Mouse (Mus musculus) right cerebral cortex, adult 18-20 months (tissue): ENCODE measurements around the gene Trim65.
"Not testable (repeated sequence)": the region's sequence is repeated elsewhere in the genome, so short reads cannot be mapped to it uniquely, and the experiment has no call there.

Experiments used
- DNase-seq: peaks from one replicate; pipeline ENCODE4 v3.0.0; 2022; ENCODE audit warnings: mixed read lengths

The Trim65 gene

GRCm38 (mm10) chr11:116138096-116138467 is 7.2 kb upstream of the Trim65 start:
- no peak for DNase-seq

GRCm38 (mm10) chr11:116134171-116134570 is 3.2 kb upstream of the Trim65 start:
- no peak for DNase-seq

- DNase-seq = no peak
Measured at GRCm38 (mm10) chr11:116133497-116133896, 2.6 kb upstream of the Trim65 start.

- no peak for DNase-seq
Measured at GRCm38 (mm10) chr11:116132366-116133333, 1.7 kb upstream of the Trim65 start.

GRCm38 (mm10) chr11:116131349-116132170 is 632 bp upstream of the Trim65 start:
- no peak for DNase-seq

- DNase-seq = no peak
Measured at GRCm38 (mm10) chr11:116129993-116130487, 888 bp downstream of the Trim65 start.

- DNase-seq = no peak
Measured at GRCm38 (mm10) chr11:116129091-116129790, 1.7 kb downstream of the Trim65 start.

GRCm38 (mm10) chr11:116127986-116128385 is 2.9 kb downstream of the Trim65 start:
- DNase-seq = no peak

GRCm38 (mm10) chr11:116127156-116127980 is 3.6 kb downstream of the Trim65 start, which contains the start of gene Trim47:
Gene Trim47, minus strand, starts transcription at chr11:116127210.
- no peak for DNase-seq

GRCm38 (mm10) chr11:116126261-116126660 is 4.7 kb downstream of the Trim65 start:
- DNase-seq = no peak

- not testable (repeated sequence) for DNase-seq
Measured at GRCm38 (mm10) chr11:116121731-116122245, 9.1 kb downstream of the Trim65 start.

GRCm38 (mm10) chr11:116117819-116118218 is 13.1 kb downstream of the Trim65 start:
- no peak for DNase-seq

GRCm38 (mm10) chr11:116117241-116117640 is 13.7 kb downstream of the Trim65 start:
- DNase-seq = no peak

GRCm38 (mm10) chr11:116111611-116112203 is 19.2 kb downstream of the Trim65 start:
- no peak for DNase-seq

- DNase-seq = no peak
Measured at GRCm38 (mm10) chr11:116111067-116111466, 19.9 kb downstream of the Trim65 start.

- DNase-seq = no peak
Measured at GRCm38 (mm10) chr11:116110540-116110939, 20.4 kb downstream of the Trim65 start.

GRCm38 (mm10) chr11:116110131-116110530 is 20.8 kb downstream of the Trim65 start:
- no peak for DNase-seq

- DNase-seq = no peak
Measured at GRCm38 (mm10) chr11:116109441-116110081, 21.4 kb downstream of the Trim65 start.

- DNase-seq = peak; percentile 48
Measured at GRCm38 (mm10) chr11:116108464-116109137, 22.3 kb downstream of the Trim65 start.

- DNase-seq = no peak
Measured at GRCm38 (mm10) chr11:116107777-116108285, 23.1 kb downstream of the Trim65 start.
